Mouse (Mus musculus): ENCODE measurements around the gene Trmt1.

GRCm38 (mm10) chr8:84723571-84723900 is 37.4 kb downstream of the Trmt1 start:
- TF ChIP-seq MAFK (IDR thresholded peaks at IDR 0.05; ENCODE audit: insufficient read depth, low read depth, low read length) (no peak), HCFC1 (IDR thresholded peaks at IDR 0.05; ENCODE audit: borderline replicate concordance, insufficient read depth, low read length) (no peak)

Data from ES-E14 (cell line).